Mouse (Mus musculus) embryonic facial prominence, embryonic 14.5 days (tissue): ENCODE data around the gene Igf1r. TPM values are rescaled to one million over a fixed set of nuclear protein-coding genes. Genes with fewer than 3 reads are reported as not detected.
A peak's percentile ranks its signal among the peaks of the same experiment; 100 is the strongest.

Experiments used
- ATAC-seq: fragments of 200-750 bp; cut with Nextera tagmentation; 2 replicates; pipeline ENCODE4 v1.8.0; 2017; ENCODE audit warnings: low read depth, moderate number of reproducible peaks, moderate TSS enrichment
- DNase-seq: peaks from one replicate; pipeline ENCODE4 v3.0.0-alpha.2; 2015; ENCODE audit warnings: low spot score
- H3K27ac ChIP-seq: fragments of 300-500 bp; sonication (generic); replicated peaks from 2 replicates; pipeline ENCODE4 v1.5.1; 2014; ENCODE audit warnings: low read depth, mild to moderate bottlenecking, low read length, moderate library complexity
- H3K27me3 ChIP-seq: fragments of 300-500 bp; sonication (generic); replicated peaks from 2 replicates; pipeline ENCODE4 v1.6.1; 2014; ENCODE audit warnings: low read length; ENCODE audit not compliant: control insufficient read depth, insufficient read depth
- H3K36me3 ChIP-seq: fragments of 300-500 bp; sonication (generic); 2 replicates; pipeline ENCODE4 v1.6.1; 2014; ENCODE audit warnings: low read length, mixed read lengths; ENCODE audit not compliant: control insufficient read depth, insufficient read depth
- H3K4me1 ChIP-seq: fragments of 300-500 bp; sonication (generic); 2 replicates; pipeline ENCODE4 v1.6.1; 2014; ENCODE audit warnings: antibody characterized with exemption, low read length; ENCODE audit not compliant: control insufficient read depth, insufficient read depth
- H3K4me2 ChIP-seq: fragments of 300-500 bp; sonication (generic); 2 replicates; pipeline ENCODE4 v1.6.1; 2014; ENCODE audit warnings: low read depth, mild to moderate bottlenecking, low read length, moderate library complexity, mixed read lengths
- H3K4me3 ChIP-seq: fragments of 300-500 bp; sonication (generic); 2 replicates; pipeline ENCODE4 v1.5.1; 2014; ENCODE audit warnings: low read depth, mild to moderate bottlenecking, low read length
- H3K9ac ChIP-seq: fragments of 300-500 bp; sonication (generic); 2 replicates; pipeline ENCODE4 v1.6.1; 2014; ENCODE audit warnings: low read depth, mild to moderate bottlenecking, low read length, moderate library complexity, mixed read lengths
- H3K9me3 ChIP-seq: fragments of 300-500 bp; sonication (generic); 2 replicates; pipeline ENCODE4 v1.6.1; 2016; ENCODE audit warnings: low read length; ENCODE audit not compliant: control insufficient read depth
- whole genome bisulfite sequencing: fragments of 180-500 bp; shearing (Covaris S2); extraction: QIAGEN DNeasy Blood & Tissue Kit; methylation state at CpG from one replicate; pipeline ENCODE4 v1.1.7; 2014; 5-methylcytosine and 5-hydroxymethylcytosine counted together
- polyA plus RNA-seq: library from polyadenylated mRNA; unstranded; fragments of >200 nt; fragmentation: Nextera tagmentation; extraction: Ambion mirVana; gene quantifications from 2 replicates; pipeline ENCODE4 v1.2.1, GENCODE M21; 2014

The Igf1r gene
- polyA plus RNA-seq, 1 experiment from 2014 or later: 16.8 TPM

- H3K27ac ChIP-seq: no peak overlapping the region
- H3K4me2 ChIP-seq: no peak overlapping the region
- ATAC-seq: no peak
- no peak overlapping the region for H3K9ac ChIP-seq
- no peaks in the 10 kb centered on the region for H3K36me3 ChIP-seq
- H3K27me3 ChIP-seq: no peaks in the 10 kb centered on the region
- peaks cover 9% of the 10 kb centered on the region; the same call in 1 of the 2 replicates for H3K4me1 ChIP-seq
- no peak overlapping the region for H3K4me3 ChIP-seq
- H3K9me3 ChIP-seq: no peaks in the 10 kb centered on the region
- WGBS: 93% methylated on average over 6 of the region's 6 CpGs
- no peak for DNase-seq
Measured at GRCm38 (mm10) chr7:68098098-68098497, 145.5 kb downstream of the Igf1r start.

- H3K9me3 ChIP-seq: no peaks in the 10 kb centered on the region
- DNase-seq (no peak), ATAC-seq (no peak)
- 80% methylated on average over 10 of the region's 10 CpGs for WGBS
- no peak overlapping the region for H3K4me2 ChIP-seq
- peaks cover 17% of the 10 kb centered on the region; the same call in 1 of the 2 replicates for H3K4me1 ChIP-seq
- no peak overlapping the region for H3K9ac ChIP-seq
- no peak overlapping the region for H3K27ac ChIP-seq
- no peak overlapping the region for H3K4me3 ChIP-seq
- no peaks in the 10 kb centered on the region for H3K27me3 ChIP-seq
- no peaks in the 10 kb centered on the region for H3K36me3 ChIP-seq
Measured at GRCm38 (mm10) chr7:68100388-68100787, 147.8 kb downstream of the Igf1r start.

GRCm38 (mm10) chr7:68102456-68103177 lies 150.0 kb downstream of the Igf1r start:
- no peak overlapping the region for H3K4me3 ChIP-seq
- peak overlapping the region; percentile 11; the same call in 1 of the 2 replicates for H3K27ac ChIP-seq
- WGBS: 51% methylated on average over 15 of the region's 15 CpGs
- no peaks in the 10 kb centered on the region for H3K9me3 ChIP-seq
- DNase-seq: peak; percentile 76
- H3K4me1 ChIP-seq: peaks cover 17% of the 10 kb centered on the region; the same call in 1 of the 2 replicates
- no peak overlapping the region for H3K4me2 ChIP-seq
- H3K36me3 ChIP-seq: no peaks in the 10 kb centered on the region
- H3K27me3 ChIP-seq: no peaks in the 10 kb centered on the region
- ATAC-seq: no peak
- H3K9ac ChIP-seq: no peak overlapping the region

GRCm38 (mm10) chr7:68103178-68103530 lies 150.5 kb downstream of the Igf1r start:
- no peak overlapping the region for H3K4me2 ChIP-seq
- H3K27ac ChIP-seq: peak overlapping the region; percentile 11; the same call in 1 of the 2 replicates
- no peaks in the 10 kb centered on the region for H3K9me3 ChIP-seq
- 10% methylated on average over 2 of the region's 2 CpGs for WGBS
- peaks cover 17% of the 10 kb centered on the region; the same call in 1 of the 2 replicates for H3K4me1 ChIP-seq
- H3K9ac ChIP-seq: no peak overlapping the region
- ATAC-seq (no peak), DNase-seq (no peak)
- no peaks in the 10 kb centered on the region for H3K36me3 ChIP-seq
- no peak overlapping the region for H3K4me3 ChIP-seq
- no peaks in the 10 kb centered on the region for H3K27me3 ChIP-seq

GRCm38 (mm10) chr7:68111532-68111931 lies 158.9 kb downstream of the Igf1r start:
- 87% methylated on average over 4 of the region's 4 CpGs for WGBS
- H3K36me3 ChIP-seq: no peaks in the 10 kb centered on the region
- no peaks in the 10 kb centered on the region for H3K9me3 ChIP-seq
- DNase-seq (no peak), ATAC-seq (no peak)
- no peak overlapping the region for H3K9ac ChIP-seq
- no peak overlapping the region for H3K4me3 ChIP-seq
- H3K4me1 ChIP-seq: peaks cover 25% of the 10 kb centered on the region
- H3K27me3 ChIP-seq: no peaks in the 10 kb centered on the region
- no peak overlapping the region for H3K4me2 ChIP-seq
- H3K27ac ChIP-seq: no peak overlapping the region

GRCm38 (mm10) chr7:68112582-68112981 lies 160.0 kb downstream of the Igf1r start:
- 56% methylated on average over 8 of the region's 8 CpGs for WGBS
- Histone ChIP-seq H3K36me3 (peaks cover 1% of the 10 kb centered on the region; the same call in 1 of the 2 replicates), H3K9me3 (no peaks in the 10 kb centered on the region), H3K27ac (no peak overlapping the region), H3K4me2 (no peak overlapping the region), H3K9ac (no peak overlapping the region), H3K4me1 (peaks cover 25% of the 10 kb centered on the region), H3K4me3 (no peak overlapping the region), H3K27me3 (no peaks in the 10 kb centered on the region)
- ATAC-seq: 0 out of 2 replicates have a peak, but pooled peaks have one; percentile 28
- DNase-seq: no peak

- Histone ChIP-seq H3K9ac (no peak overlapping the region), H3K4me2 (no peak overlapping the region), H3K4me1 (peaks cover 25% of the 10 kb centered on the region), H3K36me3 (peaks cover 4% of the 10 kb centered on the region; the same call in 1 of the 2 replicates), H3K27ac (no peak overlapping the region), H3K27me3 (no peaks in the 10 kb centered on the region), H3K9me3 (no peaks in the 10 kb centered on the region), H3K4me3 (no peak overlapping the region)
- 20% methylated on average over 5 of the region's 5 CpGs for WGBS
- DNase-seq: no peak
- no peak for ATAC-seq
Measured at GRCm38 (mm10) chr7:68114364-68114763, 161.7 kb downstream of the Igf1r start.

- 44% methylated on average over 21 of the region's 21 CpGs for WGBS
- H3K4me3 ChIP-seq: no peak overlapping the region
- DNase-seq: no peak
- H3K36me3 ChIP-seq: peaks cover 4% of the 10 kb centered on the region; the same call in 1 of the 2 replicates
- H3K27me3 ChIP-seq: no peaks in the 10 kb centered on the region
- no peaks in the 10 kb centered on the region for H3K9me3 ChIP-seq
- no peak for ATAC-seq
- no peak overlapping the region for H3K4me2 ChIP-seq
- no peak overlapping the region for H3K27ac ChIP-seq
- H3K9ac ChIP-seq: no peak overlapping the region
- H3K4me1 ChIP-seq: peaks cover 24% of the 10 kb centered on the region
Measured at GRCm38 (mm10) chr7:68114983-68115715, 162.5 kb downstream of the Igf1r start.
